Mouse (Mus musculus) macrophage (primary cell): ENCODE results near the gene Lamc3. TPM values are rescaled to one million over a fixed set of nuclear protein-coding genes. Genes with fewer than 3 reads are reported as not detected.

Source experiments
- polyA plus RNA-seq: library from polyadenylated mRNA; stranded (reverse); fragments of 250-400 nt; gene quantifications from 3 replicates; pipeline ENCODE4 v1.2.4, GENCODE M21; 2018; ENCODE audit warnings: inconsistent platforms

Lamc3 gene
- polyA plus RNA-seq, 1 experiment from 2014 or later, result not detected

Other genes with a start within 250 kb of the Lamc3 start
- gene Prdm12, start 247.3 kb upstream of the Lamc3 start, polyA plus RNA-seq, result not detected in 3 replicates
- 6.6 to 25.2 TPM (median 7.8 TPM) in 3 replicates for gene Exosc2, start 216.6 kb upstream of the Lamc3 start, polyA plus RNA-seq
- 31.8 to 37.5 TPM (median 34.7 TPM) in 3 replicates for gene Abl1, start 198.9 kb upstream of the Lamc3 start, polyA plus RNA-seq
- not detected in 3 replicates for gene Qrfp, start 76.7 kb upstream of the Lamc3 start, polyA plus RNA-seq
- not detected in 3 replicates for gene Fibcd1, start 41.3 kb upstream of the Lamc3 start, polyA plus RNA-seq
- gene Aif1l, start 62.8 kb downstream of the Lamc3 start, polyA plus RNA-seq, result not detected in 3 replicates
- gene Nup214, start 87.1 kb downstream of the Lamc3 start, polyA plus RNA-seq, result 39.4 to 47.0 TPM (median 40.3 TPM) in 3 replicates
- gene Fam78a, start 197.6 kb downstream of the Lamc3 start, polyA plus RNA-seq, result 12.7 to 16.8 TPM (median 14.3 TPM) in 3 replicates
- gene Plpp7, start 208.2 kb downstream of the Lamc3 start, polyA plus RNA-seq, result 0.75 to 1.4 TPM (median 0.87 TPM) in 3 replicates